8 mouse cellular contexts compared by ENCODE assay signal in the genomic region with DNA sequence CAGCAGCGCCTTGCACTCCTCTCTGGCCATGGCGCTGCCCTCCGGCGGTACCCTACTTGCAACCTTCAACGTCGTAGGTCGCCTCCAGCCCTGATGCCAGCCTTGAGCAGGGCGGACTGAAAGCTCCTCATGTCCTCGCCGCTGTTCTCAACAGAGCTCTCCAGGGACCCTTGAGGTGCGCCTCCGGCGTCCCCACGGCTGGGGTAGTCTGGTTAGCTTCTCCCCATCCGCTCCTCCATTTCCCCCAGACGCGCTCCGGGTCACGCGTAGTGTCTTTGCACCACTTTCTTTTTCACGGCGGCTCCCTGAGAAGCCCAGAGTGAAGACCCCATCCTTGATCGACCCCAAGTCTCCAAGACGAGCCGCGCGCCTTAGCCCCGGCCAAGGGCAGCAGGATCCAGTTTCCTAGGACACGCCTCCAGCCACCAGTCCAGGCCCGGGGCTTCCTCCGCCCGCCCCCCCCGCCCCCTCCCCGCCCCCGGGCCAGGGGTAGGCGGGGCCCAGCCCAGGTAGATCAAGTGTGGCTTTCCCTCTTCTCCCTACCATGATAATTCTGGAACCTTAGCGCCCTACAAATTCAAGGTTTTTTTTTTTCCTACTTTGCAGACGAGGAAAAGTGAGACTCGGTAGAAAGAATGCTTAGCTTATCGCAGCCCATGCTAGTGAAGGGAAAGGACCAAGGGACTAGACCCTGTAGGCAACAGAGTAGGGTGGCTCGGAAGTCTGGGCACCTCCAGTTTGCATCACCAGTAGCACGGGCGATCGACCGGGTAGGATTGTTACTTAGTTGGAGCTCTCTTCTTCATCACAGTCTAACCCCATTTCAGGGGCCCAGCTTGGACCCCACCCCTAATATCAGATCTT. TPM values are rescaled to one million over a fixed set of nuclear protein-coding genes. Genes with fewer than 3 reads are reported as not detected.
DNase-seq lines count a peak whose midpoint lies in the region; ATAC-seq lines count a peak whose summit lies in the region.

A gene (minus strand): TSS at position 392 of the 864 bp plus-strand sequence.

- under 1% methylated on average over 45 of the region's 45 CpGs for WGBS in embryonic facial prominence, embryonic 15.5 days
- under 1% methylated on average over 45 of the region's 45 CpGs for WGBS in large intestine, adult 2 months

- intact Hi-C loops in heart, postnatal 10 days (cut with DNase I) = no loop called here

- H3K27ac ChIP-seq in embryonic facial prominence, embryonic 15.5 days (replicated peaks) = peak within 1 kb of the TSS; percentile 81

- H3K4me1 ChIP-seq in embryonic facial prominence, embryonic 15.5 days = peaks cover 45% of the 10 kb centered on the region

- peak; percentile 76 for ATAC-seq in embryonic facial prominence, embryonic 15.5 days (ENCODE audit: insufficient number of reproducible peaks, low FRiP score, low TSS enrichment, low read depth)
- ATAC-seq in megakaryocyte-erythroid progenitor cell, adult 5-6 weeks (replicated peaks; ENCODE audit: low FRiP score, low TSS enrichment, poor library complexity, severe bottlenecking) = peak; percentile 46

- peak within 1 kb of the TSS; percentile 66 for H3K9ac ChIP-seq in embryonic facial prominence, embryonic 15.5 days

- peak within 1 kb of the TSS; percentile 82 for H3K4me3 ChIP-seq in embryonic facial prominence, embryonic 15.5 days (replicated peaks)

- DNase-seq in 416B (ENCODE audit: low read depth) = peak; percentile 18
- peak; percentile 39 for DNase-seq in T-cell, adult 2 months (ENCODE audit: low spot score)
- DNase-seq in heart, postnatal 10 days = peak; percentile 46 to 47
- DNase-seq in large intestine, adult 2 months (ENCODE audit: low read depth, low spot score) = peak; percentile 29
- peak; percentile 51 to 55 for DNase-seq in spleen, postnatal 10 days (ENCODE audit: low spot score in 2 of 2)
- DNase-seq in left cerebral cortex, adult 8-10 months (ENCODE audit: low spot score in 2 of 2) = no peak

- H3K36me3 ChIP-seq in embryonic facial prominence, embryonic 15.5 days = no peaks in the 10 kb centered on the region

- no peaks in the 10 kb centered on the region for H3K9me3 ChIP-seq in embryonic facial prominence, embryonic 15.5 days (replicated peaks)

- H3K4me2 ChIP-seq in embryonic facial prominence, embryonic 15.5 days (replicated peaks) = peak within 1 kb of the TSS; percentile 100

- peaks cover 45% of the 10 kb centered on the region for H3K27me3 ChIP-seq in embryonic facial prominence, embryonic 15.5 days

RNA-seq across cellular contexts. Expression of the gene that starts here (rescaled TPM):
- polyA plus RNA-seq in embryonic facial prominence, embryonic 15.5 days (2015; fragmentation: Nextera tagmentation; extraction: Ambion mirVana) = 0.19 and 0.20 TPM in 2 replicates
- total RNA-seq in heart, postnatal 10 days (2021) = under 1 TPM; 0.10 to 0.12 TPM
- polyA plus RNA-seq in large intestine, adult 2 months (2012; rRNA removed) = 0.03 and 0.04 TPM in 2 replicates
- total RNA-seq in megakaryocyte-erythroid progenitor cell, adult 5-6 weeks (2014; fragmentation: Nextera tagmentation) = 4.6 and 5.6 TPM in 2 replicates
- 3.1 and 4.0 TPM in 2 replicates for total RNA-seq in megakaryocyte-erythroid progenitor cell, adult 5-6 weeks (2017)
- under 1 TPM; 0.34 to 0.53 (median 0.36) TPM for total RNA-seq in left cerebral cortex, adult 8-10 months (2022)

Comparison
In these comparisons a context has a peak if more than half of its experiments do, and no peak if none do; other contexts are left out.
1. Peak in ATAC-seq, H3K4me3 ChIP-seq, H3K27ac ChIP-seq, H3K9ac ChIP-seq and H3K4me2 ChIP-seq in embryonic facial prominence, embryonic 15.5 days; RNA of the gene not detected or under 1 TPM.
2. Peak in DNase-seq in heart, postnatal 10 days; RNA of the gene not detected or under 1 TPM.
3. Peak in DNase-seq in large intestine, adult 2 months; RNA of the gene not detected or under 1 TPM.
4. DNase-seq: peak in 416B (single experiment), T-cell, adult 2 months (single experiment) and spleen, postnatal 10 days (2 of 2); none in left cerebral cortex, adult 8-10 months (0 of 2).